Mouse (Mus musculus) monocyte, adult 59 days (primary cell): Measurements from ENCODE around the gene Cnst. TPM values are rescaled to one million over a fixed set of nuclear protein-coding genes. Genes with fewer than 3 reads are reported as not detected.

Experiments used
- total RNA-seq, 2 experiments: library from RNA; stranded (reverse); gene quantifications; one replicate each; pipeline ENCODE4 v1.2.4; 2023

The Cnst gene
- total RNA-seq: 10 to 100 TPM; 28.0 to 29.6 TPM

GRCm38 (mm10) chr1:179545768-179546550 is at the start of gene Cnst, which contains the start of gene Tfb2m:
Cnst (plus strand) TSS chr1:179546370.
Tfb2m (minus strand) TSS chr1:179546267.

GRCm38 (mm10) chr1:179517713-179518465 is 28.3 kb upstream of the Cnst start, which contains the start of gene Smyd3:
Smyd3 (minus strand) TSS chr1:179518041.

GRCm38 (mm10) chr1:179668013-179668805 is 122.0 kb downstream of the Cnst start, which contains the start of gene Sccpdh:
Sccpdh (plus strand) TSS chr1:179668210.

Other genes with a start within 250 kb of the Cnst start
- 10 to 100 TPM; 19.0 to 23.4 TPM for gene Smyd3, start 28.3 kb upstream of the Cnst start, total RNA-seq
- 10 to 100 TPM; 16.4 to 23.4 TPM for gene Tfb2m, start 103 bp upstream of the Cnst start, total RNA-seq
- gene Sccpdh, start 121.8 kb downstream of the Cnst start, total RNA-seq: 1 to 10 TPM; 2.3 to 4.6 TPM
- not detected for gene Kif28, start 198.9 kb downstream of the Cnst start, total RNA-seq